Mouse (Mus musculus) layer of hippocampus, postnatal 36 days (tissue): ENCODE results near the gene Prss57. TPM values are rescaled to one million over a fixed set of nuclear protein-coding genes. Genes with fewer than 3 reads are reported as not detected.

Experiments
- DNase-seq, 2 experiments: peaks; one replicate each; pipeline ENCODE4 v3.0.0; 2022
- total RNA-seq, 2 experiments: library from RNA; stranded (reverse); gene quantifications; 2 replicates each; pipeline ENCODE4 v1.2.3; 2021

Prss57 gene
- total RNA-seq, 2 experiments from 2014 or later = 0.47 to 0.73 TPM

DNA sequence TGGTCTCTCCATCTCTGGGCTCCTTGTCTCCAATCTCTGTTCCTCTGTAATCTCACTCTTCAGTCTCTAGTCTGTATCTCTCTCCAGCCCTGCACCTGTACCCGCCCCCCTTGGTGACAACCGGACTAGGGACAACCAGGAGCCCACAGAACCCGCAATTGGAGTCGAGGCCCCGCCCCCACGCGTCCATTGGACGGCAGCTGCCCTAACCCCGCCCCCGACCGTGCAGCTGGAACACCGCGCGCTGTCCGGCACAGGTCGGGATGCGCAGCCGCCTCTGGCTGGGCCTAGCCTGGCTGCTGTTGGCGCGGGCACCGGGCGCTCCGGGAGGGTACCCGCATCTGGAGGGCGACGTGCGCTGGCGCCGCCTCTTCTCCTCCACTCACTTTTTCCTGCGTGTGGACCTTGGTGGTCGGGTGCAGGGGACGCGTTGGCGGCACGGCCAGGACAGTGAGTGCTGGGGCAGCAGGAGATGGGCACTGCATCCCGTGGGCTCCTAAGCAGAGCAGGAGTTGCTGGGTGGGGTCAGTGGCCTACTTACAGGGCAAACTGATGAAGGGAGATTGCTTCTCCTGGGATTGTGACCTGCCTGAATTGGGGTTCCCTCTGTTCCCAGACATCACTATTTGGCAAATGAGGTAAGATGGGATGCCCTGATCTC, 35.8 kb downstream of the Prss57 start, which contains the start of gene Fgf22:
Fgf22 (plus strand) TSS at position 221 of the 661 bp plus-strand sequence.
- peak; percentile 56 to 57 for DNase-seq

DNA sequence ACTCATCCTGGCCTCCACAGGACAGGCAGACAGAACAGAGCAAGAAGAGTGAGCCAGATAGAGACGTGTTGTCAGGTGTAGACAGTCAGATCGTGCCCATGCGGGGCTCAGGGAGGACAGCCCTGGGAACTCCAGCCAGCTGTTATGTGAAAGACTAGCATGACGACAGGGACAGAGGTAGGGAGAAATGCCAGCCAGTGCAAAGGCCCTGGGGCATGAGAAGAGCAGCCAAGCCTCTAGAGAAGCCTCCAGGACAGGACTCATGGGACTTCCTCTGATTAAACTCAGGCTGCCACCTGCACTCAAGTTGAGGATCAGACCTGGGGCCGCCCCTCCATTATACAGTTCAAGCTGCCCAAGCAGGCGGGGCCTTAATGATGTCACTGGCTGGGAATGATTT, 42.3 kb downstream of the Prss57 start:
- no peak for DNase-seq

DNA sequence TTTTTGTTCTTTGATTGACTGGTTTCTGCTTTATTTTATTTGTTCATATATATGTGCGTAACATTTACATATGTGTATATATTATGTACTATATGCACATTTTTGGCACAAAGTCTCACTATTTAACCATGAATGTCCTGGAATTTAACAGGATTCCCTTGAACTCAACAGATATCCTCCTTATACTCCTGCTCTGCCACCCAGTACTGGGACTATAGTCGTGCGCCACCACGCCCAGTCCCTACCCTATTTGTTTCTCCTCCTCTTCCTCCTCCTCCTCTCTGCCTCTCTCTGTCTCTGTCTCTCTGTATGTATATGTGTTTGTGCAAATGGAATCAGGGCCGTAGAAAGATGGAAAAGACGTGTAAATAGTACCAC, 44.0 kb downstream of the Prss57 start:
- no peak for DNase-seq

DNA sequence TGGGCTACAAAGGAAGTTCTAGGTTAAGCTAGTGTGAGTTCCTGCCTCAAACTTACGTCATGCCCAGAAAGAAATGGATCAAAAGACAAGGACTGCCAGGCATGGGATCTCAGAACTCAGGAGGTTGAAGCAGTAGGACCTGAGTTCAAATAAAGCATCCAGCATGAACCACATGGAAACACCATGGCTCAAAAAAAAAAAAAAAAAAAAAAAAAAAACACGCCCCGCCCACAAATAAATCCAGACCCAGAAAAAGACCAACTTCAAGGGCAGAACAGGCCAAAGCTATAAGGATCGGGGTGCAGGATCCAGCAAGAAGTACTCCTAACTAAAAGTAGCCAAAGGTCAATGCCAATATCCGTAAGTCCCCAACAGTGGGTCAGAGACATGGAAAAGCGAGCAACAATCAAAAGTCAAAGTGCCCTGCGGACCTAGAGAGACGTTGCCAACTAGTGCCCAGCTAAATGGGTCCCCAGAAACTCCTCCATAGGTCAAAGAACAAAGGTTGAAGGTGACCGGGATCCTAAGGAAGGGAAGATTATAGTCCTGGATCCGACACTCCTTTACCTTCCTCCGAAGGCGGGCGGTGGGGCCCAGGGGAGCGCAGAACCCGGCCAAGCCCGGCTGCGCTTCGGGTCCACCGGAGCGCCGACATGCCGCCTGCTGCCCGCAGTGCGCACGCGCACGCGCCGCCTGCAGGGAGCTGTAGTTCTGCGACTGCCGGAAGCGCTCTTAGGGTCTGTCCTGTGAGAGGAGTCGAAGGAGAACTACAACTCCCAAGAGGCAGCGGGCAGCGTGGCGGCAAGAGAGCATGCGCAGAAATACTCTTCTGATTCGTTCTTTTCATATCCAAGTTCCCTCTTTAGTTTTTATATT, 44.6 kb downstream of the Prss57 start, which contains the start of gene Polrmt:
Polrmt (minus strand) TSS at position 684 of the 876 bp plus-strand sequence.
- peak; percentile 94 to 96 for DNase-seq

DNA sequence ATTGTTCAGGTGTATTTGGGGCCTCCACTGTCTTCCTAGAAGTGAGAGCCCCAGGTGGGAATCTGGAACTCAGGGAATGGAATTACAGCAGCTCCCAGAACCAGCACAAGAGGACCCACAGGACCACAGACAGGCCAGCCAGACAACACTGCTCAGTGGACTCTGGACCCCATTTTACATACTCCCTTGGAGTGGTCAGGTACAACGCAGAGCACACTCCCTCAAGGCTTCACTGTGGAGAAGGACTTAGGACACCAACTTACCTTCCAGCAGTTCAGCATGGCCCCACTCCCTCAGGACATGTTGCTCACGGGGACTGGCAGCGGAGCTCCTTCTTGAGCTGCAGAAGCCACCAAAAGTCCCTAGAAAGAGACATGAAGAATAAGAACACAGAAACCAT, 45.4 kb downstream of the Prss57 start:
- DNase-seq = no peak

DNA sequence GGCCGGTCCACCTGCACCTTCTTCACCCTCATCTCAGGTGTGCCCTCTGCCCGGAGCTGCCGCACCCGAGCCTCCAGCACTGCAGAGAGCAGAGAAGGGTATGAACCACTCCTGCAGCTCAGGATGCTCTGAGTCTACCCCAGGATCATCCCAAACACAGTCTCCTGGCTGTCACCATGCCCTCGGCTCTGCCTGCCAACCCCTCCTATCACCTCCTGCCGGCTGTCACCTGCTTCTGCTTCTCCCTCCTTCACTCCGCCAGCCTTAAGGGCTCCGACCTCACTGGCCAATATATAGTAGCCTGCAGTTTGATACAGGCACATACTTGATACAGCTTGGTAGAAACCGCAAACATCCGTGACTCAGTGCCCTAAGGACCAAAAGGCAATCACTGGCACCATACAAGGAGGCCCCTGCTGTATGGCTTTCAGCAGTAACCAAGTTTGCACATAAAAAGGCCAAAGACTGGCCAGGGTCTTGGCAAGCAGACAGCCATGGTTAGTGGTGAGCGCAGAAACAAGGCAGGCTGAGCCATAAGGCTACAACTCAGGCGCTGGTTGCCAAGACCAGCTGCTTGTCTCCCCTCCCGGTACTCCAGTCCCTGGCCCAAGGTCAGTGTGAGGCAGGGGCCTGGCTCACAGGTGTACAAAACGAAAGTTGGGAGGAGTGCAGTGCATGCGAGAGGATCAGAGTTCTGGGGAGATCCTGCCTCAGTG, 47.0 kb downstream of the Prss57 start:
- DNase-seq = no peak

DNA sequence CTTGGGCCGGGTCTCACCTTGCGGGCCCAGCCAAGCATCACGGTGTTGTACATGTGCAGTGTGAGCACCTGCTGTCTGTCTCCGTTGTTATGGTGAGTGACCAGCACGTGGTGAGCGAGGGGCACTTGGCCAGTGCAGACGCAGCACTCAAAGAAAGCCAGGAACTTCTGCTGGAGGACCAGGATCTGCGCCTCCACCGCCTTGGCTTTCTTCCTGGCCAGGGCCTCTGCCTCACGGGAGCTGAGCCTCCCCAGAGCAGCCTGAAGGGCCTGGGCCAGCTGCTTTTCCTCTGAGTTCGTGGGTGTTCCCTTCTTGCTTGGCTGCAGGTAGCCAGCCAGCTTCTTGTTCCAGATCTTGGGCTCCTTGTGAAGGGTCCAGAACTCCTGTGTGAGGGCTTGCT, 47.6 kb downstream of the Prss57 start:
- DNase-seq = no peak

DNA sequence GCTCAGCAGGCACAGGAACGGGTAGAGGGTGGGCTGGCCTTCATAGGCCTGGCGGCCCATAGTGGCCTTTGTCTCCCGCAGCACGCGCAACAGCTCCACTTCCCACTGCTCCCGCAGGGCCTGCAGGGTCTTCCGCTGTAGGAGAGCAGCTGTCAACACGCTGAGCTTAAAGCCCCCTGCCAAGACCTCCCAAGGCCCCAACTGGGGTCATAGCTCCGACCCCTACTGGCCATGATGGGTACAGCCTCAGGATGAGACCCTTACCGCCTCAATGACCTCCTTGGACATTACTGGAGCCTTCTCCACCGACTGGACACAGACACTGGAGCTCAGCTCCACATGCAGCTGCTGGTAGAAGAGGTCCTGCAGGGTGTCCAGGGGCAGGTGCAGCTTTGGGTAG, 49.9 kb downstream of the Prss57 start:
- DNase-seq = no peak

DNA sequence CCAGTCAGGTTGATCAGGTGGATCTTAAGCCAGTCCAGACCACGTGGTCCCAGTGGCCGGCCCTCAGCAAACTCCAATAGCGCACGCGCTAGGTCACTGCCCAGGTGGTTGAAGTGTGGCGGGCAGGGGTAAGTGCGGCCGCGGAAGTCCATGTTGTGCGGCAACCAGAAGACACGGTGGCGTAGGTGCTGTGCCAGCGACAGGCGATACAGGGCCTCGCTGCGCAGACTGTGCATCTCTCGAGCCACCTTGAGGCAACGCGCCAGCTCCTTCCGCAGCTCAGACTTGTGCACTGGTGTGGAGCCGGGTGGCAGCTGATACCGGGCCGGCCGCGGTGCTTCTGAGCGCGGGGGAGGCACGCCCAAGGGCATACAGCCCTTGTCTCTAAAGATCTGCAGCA, 51.5 kb downstream of the Prss57 start:
- DNase-seq = no peak

DNA sequence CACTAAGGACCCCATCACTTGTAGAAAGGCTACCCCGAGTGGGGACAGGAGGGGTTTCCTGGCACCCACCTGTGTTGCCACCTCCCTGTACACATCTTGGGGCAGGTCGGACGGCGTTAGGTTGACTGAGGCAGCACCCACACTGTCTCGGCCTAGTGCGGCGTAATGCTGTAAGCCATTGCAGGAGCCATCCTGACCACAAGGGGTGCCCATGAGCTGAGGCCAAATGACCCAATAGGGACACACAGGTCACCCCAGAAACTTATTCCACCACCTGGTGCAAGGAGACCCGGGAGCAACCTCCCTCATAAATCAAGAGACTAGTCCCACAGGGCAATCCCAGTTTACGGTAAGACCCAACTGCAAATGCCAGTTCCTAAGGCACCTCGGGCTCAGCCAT, 52.5 kb downstream of the Prss57 start:
- DNase-seq = no peak

DNA sequence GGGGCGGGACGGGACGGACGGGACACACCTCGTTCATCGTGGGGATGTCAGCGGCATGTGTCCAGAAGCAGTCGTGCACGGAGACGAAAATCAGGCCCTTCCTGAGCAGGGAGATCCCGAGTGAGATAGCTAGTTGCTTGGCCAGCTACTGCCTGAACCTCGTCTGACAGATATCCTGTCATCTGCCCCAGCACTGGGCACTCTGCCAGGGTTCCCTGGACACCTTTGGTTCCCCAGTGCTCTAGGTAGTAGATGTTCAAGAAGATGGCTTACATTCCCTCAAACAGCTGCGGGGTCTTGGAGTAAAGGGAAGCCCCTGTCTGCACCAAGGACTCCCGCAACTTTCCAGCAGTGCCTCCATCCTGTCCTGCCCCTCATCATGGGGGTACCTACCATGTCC, 54.1 kb downstream of the Prss57 start:
- DNase-seq = no peak

DNA sequence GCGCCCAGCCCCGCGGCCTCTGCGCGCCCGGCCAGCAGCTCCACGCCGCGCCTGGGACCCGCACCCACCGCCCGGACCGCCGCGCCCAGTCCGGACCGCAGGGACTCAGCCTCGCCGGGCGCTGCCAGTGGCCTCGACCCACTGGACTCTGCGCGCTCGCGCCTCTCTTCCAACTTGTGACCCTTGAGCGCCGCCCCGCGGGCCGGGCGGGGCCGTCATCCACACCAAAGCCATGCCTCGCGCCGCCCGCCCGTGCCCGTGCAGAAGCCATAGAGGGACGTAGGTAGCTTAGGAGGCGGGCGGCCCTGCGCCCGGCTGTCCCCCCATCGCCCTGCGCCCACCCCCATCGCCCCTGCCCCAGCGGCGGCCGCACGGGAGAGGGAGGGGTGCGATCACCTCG, 55.4 kb downstream of the Prss57 start:
- DNase-seq = no peak

DNA sequence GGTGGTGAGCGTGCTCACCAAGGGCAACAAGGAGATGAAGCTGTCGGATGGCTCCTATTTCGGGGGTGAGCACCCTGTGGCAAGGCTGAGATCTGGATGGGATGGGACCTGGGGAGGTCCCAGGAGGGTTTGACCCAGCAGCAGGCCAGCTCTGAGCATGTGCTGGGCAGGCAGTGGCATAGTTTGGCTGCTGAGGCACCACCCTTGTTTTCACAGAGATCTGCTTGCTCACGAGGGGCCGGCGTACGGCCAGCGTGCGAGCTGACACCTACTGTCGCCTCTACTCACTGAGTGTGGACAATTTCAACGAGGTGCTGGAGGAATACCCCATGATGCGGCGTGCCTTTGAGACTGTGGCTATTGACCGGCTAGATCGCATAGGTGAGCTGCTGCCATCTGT, 56.9 kb downstream of the Prss57 start:
- no peak for DNase-seq

DNA sequence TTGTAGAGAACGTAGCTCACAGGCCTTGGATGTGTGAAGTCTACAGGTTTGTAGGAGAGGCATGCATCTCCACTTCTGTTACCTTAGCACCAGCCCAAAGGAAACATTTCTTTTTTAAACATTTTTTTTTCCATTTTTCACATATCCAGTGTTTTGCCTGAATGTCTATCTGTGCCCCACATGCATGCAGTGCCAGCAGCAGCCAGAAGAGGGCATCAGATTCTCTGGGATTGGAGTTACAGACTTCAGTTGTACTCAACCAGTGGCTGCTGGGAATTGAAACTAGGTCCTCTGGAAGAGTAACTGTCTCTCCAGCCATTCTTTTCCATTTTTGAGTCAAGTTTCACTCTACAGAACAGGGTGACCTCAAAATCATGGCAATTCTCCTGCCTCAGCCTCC, 58.3 kb downstream of the Prss57 start:
- DNase-seq = no peak

Other genes starting within 250 kb of the Prss57 start
- 10 to 100 TPM; 54.0 to 60.9 TPM for gene Mier2, start 235.8 kb downstream of the Prss57 start, total RNA-seq
- under 1 TPM in 1 of 2 experiments, not detected in 1; 0.60 TPM for gene Theg, start 203.6 kb downstream of the Prss57 start, total RNA-seq
- gene C2cd4c, start 176.9 kb downstream of the Prss57 start, total RNA-seq = 10 to 100 TPM; 14.6 to 14.8 TPM
- gene Shc2, start 153.0 kb downstream of the Prss57 start, total RNA-seq = 10 to 100 TPM; 44.0 to 44.8 TPM
- gene Odf3l2, start 145.2 kb downstream of the Prss57 start, total RNA-seq = under 1 TPM in 1 of 2 experiments, not detected in 1; 0.61 TPM
- not detected for gene Madcam1, start 126.4 kb downstream of the Prss57 start, total RNA-seq
- 10 to 100 TPM; 64.6 to 68.3 TPM for gene Tpgs1, start 121.6 kb downstream of the Prss57 start, total RNA-seq
- 10 to 100 TPM; 67.0 to 70.2 TPM for gene Cdc34, start 108.8 kb downstream of the Prss57 start, total RNA-seq
- 1 to 10 TPM; 2.4 to 2.5 TPM for gene Gzmm, start 101.9 kb downstream of the Prss57 start, total RNA-seq
- 100 to 1,000 TPM; 555 to 610 TPM for gene Bsg, start 86.5 kb downstream of the Prss57 start, total RNA-seq
- gene Hcn2, start 74.3 kb downstream of the Prss57 start, total RNA-seq = 100 to 1,000 TPM; 106 to 118 TPM
- 10 to 100 TPM; 50.1 to 52.6 TPM for gene Polrmt, start 44.4 kb downstream of the Prss57 start, total RNA-seq
- gene Fgf22, start 35.9 kb downstream of the Prss57 start, total RNA-seq = 1 to 10 TPM; 1.1 to 1.3 TPM
- 10 to 100 TPM; 81.4 to 82.9 TPM for gene Rnf126, start 24.0 kb downstream of the Prss57 start, total RNA-seq
- 1 to 10 TPM; 1.3 to 1.8 TPM for gene Fstl3, start 13.7 kb downstream of the Prss57 start, total RNA-seq
- 100 to 1,000 TPM; 262 to 290 TPM for gene Palm, start 2.6 kb upstream of the Prss57 start, total RNA-seq
- 1 to 10 TPM in 1 of 2 experiments, under 1 TPM in 1; 0.82 to 1.4 TPM for gene Misp, start 30.0 kb upstream of the Prss57 start, total RNA-seq
- gene Ptbp1, start 63.5 kb upstream of the Prss57 start, total RNA-seq = 10 to 100 TPM; 43.1 to 52.6 TPM
- 1 to 10 TPM in 1 of 2 experiments, not detected in 1; 1.0 TPM for gene Prtn3, start 83.5 kb upstream of the Prss57 start, total RNA-seq
- 10 to 100 TPM; 28.4 to 28.7 TPM for gene Plppr3, start 83.7 kb upstream of the Prss57 start, total RNA-seq
- not detected for gene Elane, start 95.3 kb upstream of the Prss57 start, total RNA-seq
- gene Cfd, start 99.9 kb upstream of the Prss57 start, total RNA-seq = not detected
- gene Med16, start 118.0 kb upstream of the Prss57 start, total RNA-seq = 10 to 100 TPM; 53.0 to 54.1 TPM
- not detected for gene Gm26602, start 119.9 kb upstream of the Prss57 start, total RNA-seq
- 1 to 10 TPM; 6.4 to 6.8 TPM for gene Kiss1r, start 126.0 kb upstream of the Prss57 start, total RNA-seq
- 100 to 1,000 TPM; 397 to 399 TPM for gene R3hdm4, start 130.2 kb upstream of the Prss57 start, total RNA-seq
- 1 to 10 TPM; 4.8 to 5.1 TPM for gene Arid3a, start 136.1 kb upstream of the Prss57 start, total RNA-seq
- 10 to 100 TPM; 43.2 to 48.2 TPM for gene Wdr18, start 169.2 kb upstream of the Prss57 start, total RNA-seq
- under 1 TPM; 0.10 TPM for gene Grin3b, start 179.8 kb upstream of the Prss57 start, total RNA-seq
- gene Tmem259, start 193.4 kb upstream of the Prss57 start, total RNA-seq = 100 to 1,000 TPM; 117 to 124 TPM
- gene Cnn2, start 197.6 kb upstream of the Prss57 start, total RNA-seq = 1 to 10 TPM; 5.5 to 6.6 TPM
- 10 to 100 TPM; 10.9 to 11.0 TPM for gene Abca7, start 205.5 kb upstream of the Prss57 start, total RNA-seq
- 1 to 10 TPM; 3.2 to 4.2 TPM for gene Arhgap45, start 225.7 kb upstream of the Prss57 start, total RNA-seq
- gene Polr2e, start 248.8 kb upstream of the Prss57 start, total RNA-seq = 10 to 100 TPM; 74.8 to 86.0 TPM